Mouse (Mus musculus): ENCODE results near the gene Dhrs1.

- TF ChIP-seq CTCF (IDR thresholded peaks at IDR 0.05; ENCODE audit: borderline replicate concordance, control insufficient read depth, extremely low read depth, insufficient read depth, low read length, poor library complexity): no peak
- TF ChIP-seq POLR2A (IDR thresholded peaks at IDR 0.05; ENCODE audit: control insufficient read depth, extremely low read depth, insufficient read depth, low read length, poor library complexity): no peak
These were observed 15.7 kb upstream of the Dhrs1 start, which contains the start of gene Ltb4r2 for GRCm38 (mm10) chr14:55761163-55761562.
